Mouse (Mus musculus) forelimb bud, embryonic 11.5 days (tissue): ENCODE results near the gene Yy2.

Source experiments
- DNase-seq: peaks from one replicate; pipeline ENCODE4 v3.0.0-alpha.2; 2012; ENCODE audit warnings: low read depth, low spot score

The Yy2 gene

DNA sequence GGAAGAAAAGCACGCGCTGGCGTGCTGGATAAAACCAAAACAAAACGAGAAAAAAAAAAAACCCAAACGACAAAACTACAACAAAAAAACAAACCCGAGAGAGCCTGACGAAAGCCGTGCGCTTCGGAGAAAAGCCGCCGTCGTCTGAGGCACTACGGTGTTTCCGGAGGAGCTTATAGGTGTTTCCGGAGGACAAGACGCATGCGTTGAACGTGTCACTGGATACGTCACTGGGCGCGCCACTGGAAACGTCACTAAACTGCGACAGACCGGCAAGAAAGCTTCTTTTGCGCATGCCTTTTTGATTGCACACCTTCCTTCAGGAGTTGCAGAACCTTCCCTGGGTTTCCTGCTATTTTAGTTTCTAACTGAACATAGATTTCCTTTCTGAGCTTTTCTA lies at the start of gene Yy2:
TSS of gene Yy2 (minus strand) at position 146 of the 400 bp plus-strand sequence.
- DNase-seq: no peak

DNA sequence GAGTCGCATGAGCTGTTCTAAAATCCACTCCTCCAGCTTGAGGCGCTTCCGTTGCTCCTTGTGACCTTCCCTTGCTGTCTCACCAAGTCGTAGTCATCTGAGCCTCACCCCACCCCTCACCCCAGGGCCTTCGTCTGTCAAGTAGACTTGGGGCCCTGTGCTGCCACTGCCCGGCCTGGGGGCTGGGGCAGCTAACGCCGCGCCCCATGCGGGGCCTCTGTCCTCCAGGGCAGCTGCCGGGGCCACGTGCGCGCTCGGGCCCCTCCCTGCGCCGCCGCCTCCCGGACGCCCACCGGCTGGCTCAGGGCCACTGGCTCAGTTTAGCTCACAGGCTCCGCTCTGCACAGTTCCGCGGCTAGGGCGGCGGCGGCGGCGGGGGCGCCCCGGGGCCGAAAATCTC lies 44.1 kb upstream of the Yy2 start:
- no peak for DNase-seq

DNA sequence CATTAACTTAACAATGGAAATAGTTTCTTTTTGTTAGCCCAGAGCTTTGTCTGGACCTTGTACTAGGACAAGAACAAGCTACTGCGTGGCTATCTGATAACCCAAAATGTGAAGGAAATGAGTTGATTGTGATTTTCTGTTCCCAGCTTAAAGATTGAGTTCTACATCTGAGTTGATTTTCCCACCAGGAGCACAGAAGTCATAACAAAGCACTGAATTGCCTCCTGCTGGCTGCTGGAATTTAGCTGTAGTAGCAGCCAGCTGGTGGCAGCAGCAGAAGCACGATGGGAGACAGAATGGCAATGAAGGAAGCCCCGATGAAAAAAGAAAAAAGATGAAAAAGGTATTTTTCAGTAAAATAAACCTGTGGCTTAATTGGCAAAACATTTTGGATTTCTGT lies 32.7 kb upstream of the Yy2 start:
- peak; percentile 43 for DNase-seq

DNA sequence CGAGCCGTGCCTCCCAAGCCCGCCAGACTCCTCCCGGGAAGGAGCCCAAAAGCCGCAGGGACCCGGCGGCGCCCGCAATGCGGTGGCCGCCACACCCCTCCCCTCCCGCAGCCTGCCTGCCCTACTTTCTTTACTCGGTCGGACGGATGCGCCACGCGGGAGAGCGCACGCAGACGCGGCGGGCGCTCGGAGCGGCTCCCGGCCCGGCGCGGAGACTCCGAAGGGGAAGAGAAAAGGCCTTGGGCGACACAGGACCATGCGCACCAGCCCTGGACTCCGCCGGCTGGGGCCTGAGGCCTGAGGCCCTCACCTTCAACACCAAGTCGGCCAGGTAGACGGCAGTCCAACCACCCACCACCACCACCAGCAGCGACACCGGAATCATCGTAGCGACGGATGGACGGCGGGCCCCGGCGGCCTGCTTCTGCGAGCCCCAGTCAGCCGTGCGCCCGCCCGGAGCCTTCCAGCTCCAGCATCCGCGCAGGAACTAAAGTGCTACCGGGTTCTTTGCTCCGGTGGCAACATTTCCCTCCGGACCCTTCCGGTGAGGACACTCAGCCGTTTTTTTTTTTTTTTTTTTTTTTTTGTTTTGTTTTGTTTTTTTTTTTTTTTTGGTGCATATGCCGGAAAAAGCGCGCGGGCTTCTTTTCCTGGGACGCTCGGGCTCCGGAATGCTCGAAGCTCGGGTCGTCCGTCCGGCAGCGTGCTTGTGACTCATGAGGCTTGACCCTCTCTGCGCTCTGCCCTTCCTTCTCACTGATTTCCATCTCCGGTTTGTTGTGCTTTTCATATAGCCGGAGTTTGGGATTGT lies 29.6 kb upstream of the Yy2 start, which contains the start of gene Mbtps2:
TSS of gene Mbtps2 (minus strand) at position 530 of the 811 bp plus-strand sequence.
- DNase-seq: peak; percentile 75

DNA sequence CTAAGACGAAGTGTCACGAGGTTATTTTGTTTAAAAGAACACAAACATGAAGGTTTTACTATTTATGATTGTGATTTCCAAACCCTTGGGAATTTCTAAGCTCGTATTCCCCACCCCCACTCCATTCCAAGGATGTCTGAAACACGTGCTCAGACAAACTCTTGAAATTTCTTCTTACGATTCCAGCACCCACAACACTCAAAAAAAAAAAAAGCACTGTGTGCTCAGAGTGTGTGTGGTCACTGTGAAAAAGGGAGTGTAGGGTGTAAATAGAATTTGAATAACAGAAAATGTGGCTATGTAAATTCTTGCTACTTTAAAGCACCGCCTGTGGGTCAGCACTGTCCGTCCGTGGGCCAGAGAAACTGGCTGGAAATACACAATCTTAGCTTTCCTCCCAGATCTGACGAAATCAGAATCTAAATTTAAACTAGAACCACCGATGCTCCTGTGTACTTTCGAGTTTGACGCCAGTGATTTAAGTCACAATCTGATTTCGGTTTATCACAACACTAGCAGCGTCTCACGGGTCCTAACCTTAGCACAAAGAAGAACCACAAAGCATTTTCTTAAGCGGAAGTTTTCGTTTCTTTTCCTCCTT lies 28.9 kb upstream of the Yy2 start:
- DNase-seq: peak; percentile 30

DNA sequence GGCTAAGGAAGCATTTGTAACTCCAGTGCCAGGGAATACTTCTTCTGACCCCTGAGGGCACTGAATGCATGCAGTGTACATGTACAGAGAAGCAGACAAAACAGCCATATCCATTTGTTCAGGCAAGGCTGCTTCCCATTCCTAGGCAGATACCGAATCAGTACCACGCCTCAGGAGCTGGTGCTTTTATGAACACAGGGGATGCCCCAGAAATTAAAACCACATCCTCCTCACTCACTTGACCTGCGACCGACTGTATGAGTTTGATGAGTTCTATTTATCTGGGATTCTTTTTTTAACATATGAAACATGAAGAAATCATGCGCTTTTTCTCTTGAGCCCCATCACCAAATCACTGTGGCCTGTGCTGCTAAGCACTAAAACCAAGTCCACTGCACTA lies 28.0 kb upstream of the Yy2 start:
- no peak for DNase-seq

DNA sequence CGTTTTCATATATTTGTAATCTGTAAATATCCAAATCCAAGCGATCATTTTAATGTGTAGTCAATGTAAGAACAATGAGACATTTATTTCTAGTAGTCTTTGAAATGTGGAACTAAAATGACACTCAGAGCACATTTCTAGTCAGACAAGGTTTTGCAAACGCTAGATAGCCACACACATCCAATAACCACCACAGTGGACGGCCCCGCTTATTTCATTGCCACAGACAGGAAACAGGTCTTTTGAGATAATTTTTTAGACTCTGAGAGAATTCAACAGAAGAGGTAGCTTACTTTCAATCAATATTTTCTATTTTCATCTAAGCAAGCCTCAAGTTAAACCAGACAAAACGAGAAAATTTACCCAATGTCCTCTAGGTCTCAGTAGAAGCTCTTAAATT lies 27.1 kb upstream of the Yy2 start:
- DNase-seq: no peak

DNA sequence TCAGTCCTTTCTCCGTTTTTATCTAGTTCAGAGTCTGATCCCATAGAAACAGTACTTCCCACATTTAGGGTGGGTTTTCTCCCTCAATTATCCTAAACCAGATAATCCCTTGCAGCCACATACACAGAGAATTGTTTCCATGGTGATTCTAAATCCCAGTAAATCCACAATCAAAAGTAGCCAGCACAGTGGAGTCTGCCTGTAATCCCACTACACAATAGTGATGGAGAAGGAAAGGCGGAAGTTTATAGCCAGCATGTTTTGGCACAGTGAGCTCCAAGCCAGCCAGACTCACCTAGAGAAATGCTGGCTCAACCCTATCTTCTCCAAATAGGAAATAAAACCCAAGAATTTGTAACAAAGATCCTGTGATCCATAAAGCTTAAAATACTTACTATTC lies 25.8 kb upstream of the Yy2 start:
- DNase-seq: no peak

DNA sequence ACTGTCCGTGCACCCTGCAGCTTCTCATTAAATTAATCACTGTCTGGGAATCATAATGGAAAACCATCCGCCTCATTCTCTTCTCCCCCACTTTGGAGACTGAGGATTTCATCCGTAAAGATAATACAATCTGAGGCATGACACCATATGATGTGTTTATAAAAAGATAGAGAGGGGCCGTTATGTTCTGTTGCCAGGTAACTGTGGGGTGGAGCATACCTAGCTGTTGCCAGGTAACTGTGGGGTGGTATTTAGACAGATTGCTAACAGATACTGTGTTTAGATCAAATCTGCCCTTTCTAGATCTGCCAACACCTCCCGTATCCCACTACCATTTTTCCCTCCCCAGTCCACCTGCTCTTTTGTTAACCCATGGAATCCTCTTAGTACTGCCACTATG lies 18.2 kb upstream of the Yy2 start:
- no peak for DNase-seq

DNA sequence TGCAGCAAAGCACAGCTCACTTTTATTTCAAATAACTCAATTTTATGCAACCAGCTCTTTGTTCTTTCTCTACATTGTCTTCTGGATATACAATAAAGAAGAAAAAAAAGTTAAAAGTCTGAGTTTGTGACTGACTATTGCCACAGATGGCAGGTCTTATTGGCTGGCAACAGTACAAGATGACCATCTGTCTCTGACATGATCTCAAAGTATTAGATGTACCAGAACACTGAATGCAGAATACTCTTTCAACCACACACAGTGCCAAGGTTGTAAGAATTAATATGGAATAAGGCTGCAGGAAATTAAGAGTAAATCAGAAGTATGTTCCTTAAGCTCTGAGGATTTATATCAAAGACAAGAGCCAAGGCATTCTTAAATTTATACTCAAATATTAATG lies 17.6 kb upstream of the Yy2 start:
- DNase-seq: no peak

DNA sequence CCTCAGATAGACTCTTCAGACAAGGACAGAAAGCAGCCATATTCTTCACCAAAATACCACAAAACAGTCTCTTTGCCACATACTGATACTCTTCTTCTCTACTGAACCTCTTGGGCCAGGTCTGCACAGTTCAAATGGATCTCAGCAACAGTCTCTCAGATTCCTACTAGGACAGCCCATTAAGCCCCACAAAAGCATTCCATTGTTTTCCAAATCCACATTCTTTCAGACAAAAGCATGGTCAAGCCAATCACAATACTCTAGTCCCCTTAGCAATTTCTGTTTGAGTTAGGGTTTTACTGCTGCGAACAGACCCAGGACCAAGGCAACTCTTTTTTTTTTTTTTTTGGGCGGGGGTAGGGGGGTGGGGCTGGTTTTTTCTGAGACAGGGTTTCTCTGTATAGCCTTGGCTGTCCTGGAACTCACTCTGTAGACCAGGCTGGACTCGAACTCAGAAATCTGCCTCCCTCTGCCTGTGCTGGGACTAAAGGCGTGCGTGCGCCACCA lies 10.4 kb upstream of the Yy2 start:
- no peak for DNase-seq

DNA sequence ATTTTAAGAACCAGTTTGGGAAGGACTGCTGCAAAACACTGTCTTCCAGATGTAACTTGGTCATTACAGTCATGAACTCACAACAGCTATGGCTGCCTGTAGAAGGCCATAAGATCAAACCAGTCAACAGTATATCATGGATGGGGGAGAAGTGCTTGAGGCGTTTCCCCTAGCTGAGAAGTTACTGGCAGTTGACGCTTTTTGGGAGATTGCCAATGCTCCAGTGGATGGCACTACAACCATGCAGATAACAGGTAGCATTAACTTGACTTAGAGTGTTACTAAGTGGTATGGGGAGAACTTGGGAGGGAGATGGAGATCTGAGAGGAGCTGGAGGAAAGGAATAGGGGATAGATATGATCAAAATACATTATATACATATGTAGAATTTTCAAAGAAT lies 5.9 kb upstream of the Yy2 start:
- DNase-seq: no peak

DNA sequence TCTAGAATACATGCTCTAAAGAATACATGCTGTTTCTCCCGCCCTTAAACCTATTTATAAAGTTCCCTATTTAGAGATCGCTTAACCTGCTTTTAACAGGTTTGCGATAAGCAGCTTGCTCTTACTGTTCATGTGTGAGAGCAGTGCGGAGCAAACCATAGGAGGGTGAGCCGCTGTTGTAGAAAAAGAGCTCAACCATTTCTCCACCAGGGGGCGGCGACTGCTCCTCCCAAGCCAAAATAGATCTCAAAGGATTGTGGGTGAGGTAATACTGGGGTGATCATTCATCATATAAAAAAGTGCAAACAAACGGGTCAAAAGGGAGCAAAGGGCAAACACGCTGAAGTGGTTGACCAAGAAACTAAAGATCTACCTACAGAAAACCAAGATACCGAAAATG lies 5.0 kb downstream of the Yy2 start:
- DNase-seq: no peak

DNA sequence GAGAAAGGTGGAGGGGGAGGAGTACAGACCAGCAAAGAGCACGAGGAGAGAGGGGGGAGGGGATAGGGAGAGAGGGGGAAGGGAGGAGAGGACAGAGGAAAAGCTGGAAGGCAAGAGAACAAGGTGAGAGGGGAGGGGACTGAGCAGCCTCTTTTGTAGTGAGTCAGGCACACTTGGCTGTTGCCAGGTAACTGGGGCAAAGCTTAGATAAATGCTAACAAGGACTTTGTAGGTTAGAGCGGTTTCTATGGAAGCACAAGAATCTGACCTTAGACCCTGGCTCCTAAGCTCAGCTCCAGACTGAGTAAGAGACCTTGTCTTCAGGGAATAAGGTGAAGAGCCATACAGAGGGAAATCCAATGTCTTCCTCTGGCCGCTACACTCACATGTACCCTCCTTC lies 21.7 kb downstream of the Yy2 start:
- no peak for DNase-seq
